Mouse (Mus musculus) bone marrow macrophage, adult 2 months (primary cell): Measurements from ENCODE around the gene Itgb2l.

Source experiments
- CTCF ChIP-seq: IDR thresholded peaks from 2 replicates; pipeline ENCODE4 v1.5.1; 2012; ENCODE audit warnings: low read depth, mild to moderate bottlenecking, low read length, moderate library complexity
- POLR2A ChIP-seq: IDR thresholded peaks from 2 replicates; pipeline ENCODE4 v1.6.1; 2012; ENCODE audit warnings: mild to moderate bottlenecking, low read depth, low read length, borderline replicate concordance

- TF ChIP-seq CTCF (no peak), POLR2A (no peak)
Observed at GRCm38 (mm10) chr16:96408064-96408465, 35.4 kb downstream of the Itgb2l start.
